8 mouse cellular contexts compared by ENCODE assay signal in the genomic region with DNA sequence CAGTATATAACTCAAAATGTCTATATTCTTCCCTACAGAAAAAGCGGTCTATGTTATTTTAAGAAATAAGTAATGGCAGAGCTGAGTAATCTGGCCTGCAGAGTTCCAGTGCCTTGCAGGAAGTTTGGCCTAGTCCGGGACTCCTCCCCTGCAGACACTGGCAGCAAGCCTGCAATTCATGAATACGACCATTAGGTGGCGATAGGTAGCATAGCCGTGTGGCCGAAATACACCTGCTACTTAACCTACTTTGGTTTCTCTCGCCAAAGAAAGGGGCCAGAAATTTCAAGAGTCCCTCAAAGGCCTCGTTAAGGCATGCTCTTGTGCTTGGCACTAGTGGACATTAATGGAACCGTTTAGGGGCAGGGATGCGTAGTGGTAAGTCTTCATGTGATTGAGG. TPM values are rescaled to one million over a fixed set of nuclear protein-coding genes. Genes with fewer than 3 reads are reported as not detected.
DNase-seq lines count a peak whose midpoint lies in the region; ATAC-seq and TF ChIP-seq lines count a peak whose summit lies in the region.
"Had no signal": no experiment of that assay in that cellular context is flagged by ENCODE, and none has a peak within 500 bp of the region (broad histone marks: within the 10 kb centered on the region; RNA-seq: fewer than 3 reads in every experiment).

No protein-coding gene starts in this region.

- TF ChIP-seq EP300 in liver, embryonic 14.5 days (IDR thresholded peaks at IDR 0.05; ENCODE audit: low read depth), result no peak

- no peak for DNase-seq in liver, embryonic 14.5 days (ENCODE audit: low read depth in 3 of 3, low spot score in 3 of 3)
- no peak for DNase-seq in liver, embryonic 11.5 days (ENCODE audit: low spot score)
- DNase-seq in MEL-GATA-1-ER (ENCODE audit: extremely low read depth, low read depth), result peak; percentile 2
- DNase-seq in cerebellum, adult 8-10 months, result peak; percentile 29
- DNase-seq in lung, postnatal 36 days, result peak; percentile 15
- DNase-seq in yolk sac, embryonic 10.5 days (ENCODE audit: low spot score), result no peak
- no peak for DNase-seq in adrenal gland, adult 2 months

- no peak for ATAC-seq in liver, embryonic 14.5 days (ENCODE audit: insufficient read depth)
- no peak for ATAC-seq in liver, embryonic 11.5 days (replicated peaks; ENCODE audit: low FRiP score)

- H3K4me3 ChIP-seq in liver, embryonic 14.5 days (ENCODE audit: insufficient read depth in 1 of 2, low read depth in 2 of 2, low read length in 2 of 2), result no peak overlapping the region
- no peak overlapping the region for H3K4me3 ChIP-seq in liver, embryonic 11.5 days (ENCODE audit: low read depth, low read length)
- H3K4me3 ChIP-seq: liver, embryonic 15.5 days had no signal

- H3K9me3 ChIP-seq in liver, embryonic 14.5 days (ENCODE audit: control insufficient read depth, low read length), result no peaks in the 10 kb centered on the region
- H3K9me3 ChIP-seq in liver, embryonic 11.5 days (ENCODE audit: control insufficient read depth, low read length), result no peaks in the 10 kb centered on the region
- H3K9me3 ChIP-seq: liver, embryonic 15.5 days had no signal

- peaks cover 16% of the 10 kb centered on the region for H3K27me3 ChIP-seq in liver, embryonic 14.5 days (ENCODE audit: control insufficient read depth, insufficient read depth, low read length)
- H3K27me3 ChIP-seq in liver, embryonic 11.5 days (replicated peaks; ENCODE audit: control insufficient read depth, insufficient read depth, low read length), result peaks cover 19% of the 10 kb centered on the region

- no peaks in the 10 kb centered on the region for H3K4me1 ChIP-seq in liver, embryonic 14.5 days (replicated peaks; ENCODE audit: control insufficient read depth in 2 of 2, insufficient read depth in 2 of 2, low read length in 1 of 2)
- no peaks in the 10 kb centered on the region for H3K4me1 ChIP-seq in liver, embryonic 11.5 days (replicated peaks; ENCODE audit: control insufficient read depth, insufficient read depth, low read length)
- H3K4me1 ChIP-seq: liver, embryonic 15.5 days had no signal

- no peak overlapping the region for H3K27ac ChIP-seq in liver, embryonic 14.5 days
- no peak overlapping the region for H3K27ac ChIP-seq in liver, embryonic 11.5 days (ENCODE audit: low read depth, low read length)
- H3K27ac ChIP-seq: liver, embryonic 15.5 days had no signal

- H3K4me2 ChIP-seq in liver, embryonic 14.5 days (ENCODE audit: low read depth), result no peak overlapping the region
- no peak overlapping the region for H3K4me2 ChIP-seq in liver, embryonic 11.5 days
- H3K4me2 ChIP-seq: liver, embryonic 15.5 days had no signal

- H3K36me3 ChIP-seq in liver, embryonic 14.5 days (replicated peaks; ENCODE audit: control insufficient read depth, insufficient read depth, low read depth), result no peaks in the 10 kb centered on the region
- no peaks in the 10 kb centered on the region for H3K36me3 ChIP-seq in liver, embryonic 11.5 days (ENCODE audit: control insufficient read depth, insufficient read depth, low read length)
- H3K36me3 ChIP-seq: liver, embryonic 15.5 days had no signal

- TF ChIP-seq CTCF in liver, embryonic 14.5 days (IDR thresholded peaks at IDR 0.05; ENCODE audit: low read depth), result peak; percentile 65

- no peak overlapping the region for H3K9ac ChIP-seq in liver, embryonic 14.5 days (replicated peaks)
- H3K9ac ChIP-seq in liver, embryonic 11.5 days (ENCODE audit: low read depth, low read length), result no peak overlapping the region
- H3K9ac ChIP-seq: liver, embryonic 15.5 days had no signal

- WGBS in liver, embryonic 14.5 days (ENCODE audit: insufficient replicate concordance), result 27% methylated on average over 10 of the region's 10 CpGs
- 27% methylated on average over 10 of the region's 10 CpGs for WGBS in liver, embryonic 11.5 days

RNA-seq across cellular contexts. Expression of gene Apba2, which starts 4.1 kb away (rescaled TPM):
- polyA plus RNA-seq in liver, embryonic 14.5 days (2012; rRNA removed), result 0.02 and 0.41 TPM in 2 replicates
- polyA plus RNA-seq in liver, embryonic 14.5 days (2014; fragmentation: Nextera tagmentation; extraction: Ambion mirVana), result not detected in 2 replicates
- 0.66 and 0.96 TPM in 2 replicates for polyA plus RNA-seq in liver, embryonic 11.5 days (2014; fragmentation: Nextera tagmentation; extraction: Ambion mirVana)
- under 1 TPM in 1 of 2 experiments, not detected in 1; 0.31 TPM for total RNA-seq in adrenal gland, adult 2 months (2021)
- polyA plus RNA-seq in adrenal gland, adult 2 months (2012; rRNA removed), result 0.48 and 1.4 TPM in 2 replicates

Comparison
In these comparisons a context has a peak if more than half of its experiments do, and no peak if none do; other contexts are left out.
1. DNase-seq: peak in MEL-GATA-1-ER (single experiment), cerebellum, adult 8-10 months (single experiment) and lung, postnatal 36 days (single experiment); none in liver, embryonic 14.5 days (0 of 3), liver, embryonic 11.5 days (single experiment), yolk sac, embryonic 10.5 days (single experiment) and adrenal gland, adult 2 months (single experiment).